ENCODE assay signal across 13 mouse cellular contexts in the genomic region with DNA sequence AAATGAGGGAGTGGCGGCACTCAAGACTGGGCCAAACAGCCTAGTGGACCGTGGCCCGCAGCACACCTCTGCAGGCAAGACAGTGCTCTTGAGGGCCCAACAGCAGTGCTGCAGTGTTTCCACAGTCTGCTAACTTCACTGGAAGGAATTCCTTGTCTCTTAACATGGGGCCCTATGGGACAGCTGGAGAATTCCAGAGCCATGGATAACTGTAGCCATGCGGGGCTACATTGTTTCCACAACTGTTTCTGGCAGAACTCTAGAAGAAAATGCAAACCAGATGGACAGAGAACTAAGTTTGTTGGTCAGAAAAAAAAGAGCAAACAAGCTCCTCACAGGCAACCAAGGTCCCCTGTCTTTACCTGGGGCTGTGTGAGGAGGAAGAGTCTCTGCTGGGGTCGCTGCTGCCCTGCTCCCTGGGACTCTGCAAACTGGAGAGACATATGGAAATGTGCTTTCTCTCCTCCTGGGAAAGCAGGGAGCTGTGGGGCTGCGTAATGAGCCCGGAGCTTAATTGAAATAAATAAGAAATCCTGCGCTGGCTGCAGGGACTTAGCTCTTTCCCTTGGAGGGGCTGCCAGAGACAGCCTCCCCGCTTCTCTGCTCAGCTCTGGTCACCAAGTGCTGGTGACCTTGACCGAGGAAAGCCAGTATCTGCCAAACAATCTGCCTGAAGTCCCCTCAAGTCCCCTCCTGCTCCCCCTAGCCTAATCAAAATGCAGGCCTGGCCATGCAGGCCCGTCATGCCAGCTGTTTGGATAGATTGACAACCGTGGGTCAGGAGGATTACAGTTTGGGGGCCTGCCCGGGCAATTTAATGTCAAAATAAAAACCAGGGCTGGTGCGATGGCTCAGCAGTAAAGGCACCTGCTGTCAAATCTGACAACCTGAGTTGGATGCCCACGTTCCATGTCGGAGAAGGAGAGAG.
A peak's percentile ranks its signal among the peaks of the same experiment; 100 is the strongest.
DNase-seq lines count a peak whose midpoint lies in the region; ATAC-seq and TF ChIP-seq lines count a peak whose summit lies in the region.
"Had no signal": no experiment of that assay in that cellular context is flagged by ENCODE, and none has a peak within 500 bp of the region (broad histone marks: within the 10 kb centered on the region; RNA-seq: fewer than 3 reads in every experiment).

No protein-coding gene starts in this region.

- ATAC-seq in embryonic facial prominence, embryonic 15.5 days (ENCODE audit: insufficient number of reproducible peaks, low FRiP score, low TSS enrichment, low read depth): peak; percentile 78; the same call in 1 of the 2 replicates
- ATAC-seq in limb, embryonic 12.5 days (ENCODE audit: insufficient number of reproducible peaks, insufficient read depth, low FRiP score, low TSS enrichment, low read depth): peak; percentile 79
- ATAC-seq in cerebellum, adult (ENCODE audit: insufficient number of reproducible peaks, low FRiP score, low TSS enrichment): no peak
- ATAC-seq: liver, postnatal 0 days had no signal

- H3K4me2 ChIP-seq in embryonic facial prominence, embryonic 15.5 days (replicated peaks): peak overlapping the region; percentile 17; the same call in 1 of the 2 replicates
- peak overlapping the region; percentile 29 for H3K4me2 ChIP-seq in limb, embryonic 12.5 days

- H3K27ac ChIP-seq in gastrocnemius, adult 2 months: peak overlapping the region; percentile 16; the same call in 1 of the 2 replicates
- H3K27ac ChIP-seq in embryonic facial prominence, embryonic 15.5 days (replicated peaks): peak overlapping the region; percentile 86
- peak overlapping the region; percentile 72 for H3K27ac ChIP-seq in limb, embryonic 12.5 days

- H3K9ac ChIP-seq in embryonic facial prominence, embryonic 15.5 days: no peak overlapping the region
- H3K9ac ChIP-seq in limb, embryonic 12.5 days (replicated peaks): no peak overlapping the region; the same call in 1 of the 2 replicates
- H3K9ac ChIP-seq: liver, postnatal 0 days had no signal

- no peaks in the 10 kb centered on the region for H3K36me3 ChIP-seq in embryonic facial prominence, embryonic 15.5 days
- no peaks in the 10 kb centered on the region for H3K36me3 ChIP-seq in limb, embryonic 12.5 days

- peaks cover 27% of the 10 kb centered on the region for H3K4me1 ChIP-seq in embryonic facial prominence, embryonic 15.5 days
- H3K4me1 ChIP-seq in limb, embryonic 12.5 days (replicated peaks): peaks cover 21% of the 10 kb centered on the region

- 33% methylated on average over 16 of the region's 16 CpGs for WGBS in embryonic facial prominence, embryonic 15.5 days
- WGBS in limb, embryonic 12.5 days: 34% methylated on average over 16 of the region's 16 CpGs

- H3K4me3 ChIP-seq in gastrocnemius, adult 2 months: no peak overlapping the region
- no peak overlapping the region for H3K4me3 ChIP-seq in embryonic facial prominence, embryonic 15.5 days (replicated peaks)
- no peak overlapping the region for H3K4me3 ChIP-seq in limb, embryonic 12.5 days (replicated peaks)

- H3K9me3 ChIP-seq in embryonic facial prominence, embryonic 15.5 days (replicated peaks): no peaks in the 10 kb centered on the region
- H3K9me3 ChIP-seq in limb, embryonic 12.5 days: peaks cover 2% of the 10 kb centered on the region

- TF ChIP-seq CTCF in gastrocnemius, adult 2 months (IDR thresholded peaks at IDR 0.05): no peak

- H3K27me3 ChIP-seq in embryonic facial prominence, embryonic 15.5 days: no peaks in the 10 kb centered on the region; the same call in 1 of the 2 replicates
- peaks cover 32% of the 10 kb centered on the region for H3K27me3 ChIP-seq in limb, embryonic 12.5 days

- no peak for DNase-seq in gastrocnemius, adult 2 months
- DNase-seq in gastrocnemius, adult 8-10 months (ENCODE audit: low spot score in 2 of 2): no peak
- peak; percentile 78 for DNase-seq in NIH3T3 (ENCODE audit: low read depth)
- DNase-seq in thymus, postnatal 0 days (ENCODE audit: low spot score): no peak
- DNase-seq in retina, embryonic 14.5 days (ENCODE audit: low spot score): no peak
- DNase-seq: cerebellum, adult 9-11 months; heart, postnatal 10 days; kidney, adult 8-10 months; layer of hippocampus, postnatal 36 days; liver, postnatal 0 days had no signal

- intact Hi-C loops in gastrocnemius, adult 2 months (cut with DNase I): loop anchor here (10.0 kb wide), 1 partner anchor 145 kb away; no protein-coding TSS in a partner anchor

Comparison
In these comparisons a context has a peak if more than half of its experiments do, and no peak if none do; other contexts are left out.
1. H3K27ac ChIP-seq: peak in every context shown above with its lines; median percentile 86 in embryonic facial prominence, embryonic 15.5 days; 72 in limb, embryonic 12.5 days; 16 in gastrocnemius, adult 2 months.